ENCODE assay signal across 9 mouse cellular contexts in genomic region chr9:62341701-62342440, GRCm38 (mm10). TPM values are rescaled to one million over a fixed set of nuclear protein-coding genes. Genes with fewer than 3 reads are reported as not detected.
A peak's percentile ranks its signal among the peaks of the same experiment; 100 is the strongest.
DNase-seq lines count a peak whose midpoint lies in the region; ATAC-seq and TF ChIP-seq lines count a peak whose summit lies in the region.
"Had no signal": no experiment of that assay in that cellular context is flagged by ENCODE, and none has a peak within 500 bp of the region (broad histone marks: within the 10 kb centered on the region; RNA-seq: fewer than 3 reads in every experiment).

No protein-coding gene starts in this region.

- peaks cover 45% of the 10 kb centered on the region for H3K79me3 ChIP-seq in C2C12 (ENCODE audit: low read depth)

- no peaks in the 10 kb centered on the region for H3K9me3 ChIP-seq in heart, postnatal 0 days (replicated peaks; ENCODE audit: control insufficient read depth, low read length)
- H3K9me3 ChIP-seq in neural tube, embryonic 11.5 days (ENCODE audit: control insufficient read depth, low read length) = no peaks in the 10 kb centered on the region

- no peak for TF ChIP-seq CTCF in C2C12 (IDR thresholded peaks at IDR 0.05; ENCODE audit: control insufficient read depth, insufficient read depth, insufficient read length)
- TF ChIP-seq CTCF in heart, postnatal 0 days (IDR thresholded peaks at IDR 0.05; ENCODE audit: low read depth) = no peak

- no peaks in the 10 kb centered on the region for H3K27me3 ChIP-seq in C2C12 (ENCODE audit: control insufficient read depth, insufficient read depth, insufficient read length)
- no peaks in the 10 kb centered on the region for H3K27me3 ChIP-seq in heart, postnatal 0 days (ENCODE audit: control insufficient read depth, insufficient read depth, low read length)
- no peaks in the 10 kb centered on the region for H3K27me3 ChIP-seq in neural tube, embryonic 11.5 days (ENCODE audit: control insufficient read depth, insufficient read depth, low read length)
- H3K27me3 ChIP-seq: Patski had no signal

- no peak for TF ChIP-seq EP300 in heart, postnatal 0 days (IDR thresholded peaks at IDR 0.05; ENCODE audit: low read depth)

- H3K4me3 ChIP-seq in C2C12 (ENCODE audit: insufficient read depth, poor library complexity, severe bottlenecking) = peak overlapping the region; percentile 64
- H3K4me3 ChIP-seq in heart, postnatal 0 days (ENCODE audit: low read depth, low read length) = peak overlapping the region; percentile 93
- peak overlapping the region; percentile 85 for H3K4me3 ChIP-seq in neural tube, embryonic 11.5 days (ENCODE audit: low read depth, low read length)

- H3K4me1 ChIP-seq in heart, postnatal 0 days (ENCODE audit: control insufficient read depth, insufficient read depth) = peaks cover 33% of the 10 kb centered on the region
- peaks cover 12% of the 10 kb centered on the region for H3K4me1 ChIP-seq in neural tube, embryonic 11.5 days (ENCODE audit: control insufficient read depth, insufficient read depth, low read length)

- H3ac ChIP-seq in C2C12 (ENCODE audit: control insufficient read depth, insufficient read length, low read depth) = peak overlapping the region; percentile 94

- DNase-seq in adrenal gland, adult (ENCODE audit: inconsistent age in 2 of 2, low spot score in 1 of 2) = peak; percentile 55 to 90
- DNase-seq in adrenal gland, adult 8-10 months = no peak
- peak; percentile 69 to 74 for DNase-seq in cerebellum, postnatal 25 days
- DNase-seq in heart, postnatal 0 days (ENCODE audit: low spot score) = peak; percentile 62
- peak; percentile 36 for DNase-seq in liver
- DNase-seq in neural tube, embryonic 11.5 days (ENCODE audit: low spot score) = peak; percentile 71
- DNase-seq in thymus, postnatal 25 days = peak; percentile 71

- ATAC-seq in heart, postnatal 0 days (ENCODE audit: insufficient read depth, low read depth) = no peak
- no peak for ATAC-seq in neural tube, embryonic 11.5 days (ENCODE audit: insufficient read depth, low FRiP score, low TSS enrichment)

- H3K79me2 ChIP-seq in C2C12 (ENCODE audit: control insufficient read depth, insufficient read depth) = peaks cover 65% of the 10 kb centered on the region

- H3K9ac ChIP-seq in heart, postnatal 0 days (replicated peaks; ENCODE audit: low read depth, low read length) = peak overlapping the region; percentile 99
- peak overlapping the region; percentile 98 for H3K9ac ChIP-seq in neural tube, embryonic 11.5 days (ENCODE audit: low read length)

- under 1% methylated on average over 51 of the region's 54 CpGs for WGBS in heart, postnatal 0 days
- WGBS in neural tube, embryonic 11.5 days = under 1% methylated on average over 53 of the region's 54 CpGs

- peak overlapping the region; percentile 91 for H3K4me2 ChIP-seq in heart, postnatal 0 days (ENCODE audit: low read depth, low read length)
- H3K4me2 ChIP-seq in neural tube, embryonic 11.5 days (ENCODE audit: low read depth) = peak overlapping the region; percentile 93

- H3K36me3 ChIP-seq in C2C12 (ENCODE audit: control insufficient read depth, insufficient read depth) = no peaks in the 10 kb centered on the region
- no peaks in the 10 kb centered on the region for H3K36me3 ChIP-seq in heart, postnatal 0 days (replicated peaks; ENCODE audit: control insufficient read depth, insufficient read depth, low read length)
- H3K36me3 ChIP-seq in neural tube, embryonic 11.5 days (ENCODE audit: control insufficient read depth, insufficient read depth, low read length) = no peaks in the 10 kb centered on the region

- H3K27ac ChIP-seq in heart, postnatal 0 days (ENCODE audit: low read depth) = peak overlapping the region; percentile 100
- peak overlapping the region; percentile 97 for H3K27ac ChIP-seq in neural tube, embryonic 11.5 days (ENCODE audit: low read depth, low read length)

TF ChIP-seq in C2C12, 6 proteins besides CTCF, POLR2A, EP300 and RAD21:
- no peak for TF ChIP-seq MYOD1 (IDR thresholded peaks at IDR 0.05; ENCODE audit: control insufficient read depth, insufficient read length, low read depth)
- TF ChIP-seq CEBPB (IDR thresholded peaks at IDR 0.05; ENCODE audit: low read depth) = no peak
- TF ChIP-seq FOSL1 (IDR thresholded peaks at IDR 0.05; ENCODE audit: insufficient read depth, low read length, poor library complexity, severe bottlenecking) = no peak
- TF ChIP-seq USF1 (IDR thresholded peaks at IDR 0.05; ENCODE audit: low read depth) = no peak
- TF ChIP-seq MAX (IDR thresholded peaks at IDR 0.05) = no peak
- TF ChIP-seq MYOG (IDR thresholded peaks at IDR 0.05; ENCODE audit: control insufficient read depth, extremely low read depth, insufficient read length) = no peak
TF ChIP-seq in C2C12: peak in this region for 0.

RNA-seq across cellular contexts. Expression of gene Anp32a, which starts 0.8 kb away (rescaled TPM):
- 100 to 1,000 TPM; 271 to 383 (median 310) TPM for total RNA-seq in adrenal gland, adult 8-10 months (2022)
- polyA plus RNA-seq in C2C12 (2012; fragmentation: generic; extraction: Trizol) = 100.0 TPM
- 20.8 and 28.8 TPM in 2 replicates for total RNA-seq in heart, postnatal 0 days (2014; rRNA removed; ENCODE audit: low replicate concordance)
- 127 and 132 TPM in 2 replicates for polyA plus RNA-seq in heart, postnatal 0 days (2015; fragmentation: Nextera tagmentation; extraction: Ambion mirVana)
- 125 and 138 TPM in 2 replicates for polyA plus RNA-seq in neural tube, embryonic 11.5 days (2014; fragmentation: Nextera tagmentation; extraction: Ambion mirVana)

RNA-seq across cellular contexts. Expression of gene Spesp1, which starts 59.9 kb away (rescaled TPM):
- total RNA-seq in adrenal gland, adult 8-10 months (2022) = not detected
- polyA plus RNA-seq in C2C12 (2012; fragmentation: generic; extraction: Trizol) = not detected
- not detected in 2 replicates for total RNA-seq in heart, postnatal 0 days (2014; rRNA removed; ENCODE audit: low replicate concordance)
- polyA plus RNA-seq in heart, postnatal 0 days (2015; fragmentation: Nextera tagmentation; extraction: Ambion mirVana) = not detected in 2 replicates
- polyA plus RNA-seq in neural tube, embryonic 11.5 days (2014; fragmentation: Nextera tagmentation; extraction: Ambion mirVana) = not detected in 2 replicates
- polyA plus RNA-seq: Patski had no signal
